Mouse (Mus musculus): ENCODE measurements around the gene Ptprr. TPM values are rescaled to one million over a fixed set of nuclear protein-coding genes. Genes with fewer than 3 reads are reported as not detected.

Ptprr gene
- total RNA-seq, 2 experiments from 2014 or later, result 0.71 to 1.0 TPM

GRCm38 (mm10) chr10:116259298-116259697, 241.3 kb downstream of the Ptprr start:
- intact Hi-C loops (cut with DNase I), result no loop called here
- DNase-seq, result no peak

GRCm38 (mm10) chr10:116260658-116261433, 242.8 kb downstream of the Ptprr start:
- intact Hi-C loops (cut with DNase I), result no loop called here
- no peak for DNase-seq

- intact Hi-C loops (cut with DNase I), result no loop called here
- no peak for DNase-seq
These were observed 243.5 kb downstream of the Ptprr start for GRCm38 (mm10) chr10:116261559-116261958.

GRCm38 (mm10) chr10:116264521-116264920, 246.5 kb downstream of the Ptprr start:
- intact Hi-C loops (cut with DNase I), result no loop called here
- DNase-seq, result no peak

GRCm38 (mm10) chr10:116266561-116267433, 248.8 kb downstream of the Ptprr start:
- peak in 1 of 2 experiments; percentile 20 for DNase-seq
- intact Hi-C loops (cut with DNase I), result no loop called here

- DNase-seq, result no peak
- intact Hi-C loops (cut with DNase I), result no loop called here
These were observed 249.4 kb downstream of the Ptprr start for GRCm38 (mm10) chr10:116267434-116267822.

GRCm38 (mm10) chr10:116268343-116268742, 250.3 kb downstream of the Ptprr start:
- intact Hi-C loops (cut with DNase I), result no loop called here

GRCm38 (mm10) chr10:116270646-116271469, 252.8 kb downstream of the Ptprr start:
- intact Hi-C loops (cut with DNase I), result no loop called here
- no peak for DNase-seq

More at GRCm38 (mm10) chr10:116268343-116268742, 250.3 kb downstream of the Ptprr start:
- no peak for DNase-seq

- DNase-seq, result no peak
- intact Hi-C loops (cut with DNase I), result no loop called here
These were observed 253.5 kb downstream of the Ptprr start for GRCm38 (mm10) chr10:116271470-116271915.

GRCm38 (mm10) chr10:116272156-116272555, 254.1 kb downstream of the Ptprr start:
- intact Hi-C loops (cut with DNase I), result no loop called here
- DNase-seq, result no peak

GRCm38 (mm10) chr10:116275280-116275679, 257.3 kb downstream of the Ptprr start, which contains the start of gene Ptprb:
TSS of gene Ptprb (plus strand) at chr10:116275523.
- intact Hi-C loops (cut with DNase I), result no loop called here
- DNase-seq, result no peak

GRCm38 (mm10) chr10:116286697-116287344, 268.8 kb downstream of the Ptprr start:
- no peak for DNase-seq
- intact Hi-C loops (cut with DNase I), result no loop called here

- no peak for DNase-seq
These were observed 270.1 kb downstream of the Ptprr start for GRCm38 (mm10) chr10:116288130-116288529.

GRCm38 (mm10) chr10:116290483-116290882, 272.5 kb downstream of the Ptprr start:
- intact Hi-C loops (cut with DNase I), result no loop called here
- no peak for DNase-seq

More at GRCm38 (mm10) chr10:116288130-116288529, 270.1 kb downstream of the Ptprr start:
- intact Hi-C loops (cut with DNase I), result no loop called here

- DNase-seq, result no peak
- intact Hi-C loops (cut with DNase I), result no loop called here
These were observed 273.2 kb downstream of the Ptprr start for GRCm38 (mm10) chr10:116291153-116291755.

- no peak for DNase-seq
- intact Hi-C loops (cut with DNase I), result no loop called here
These were observed 278.4 kb downstream of the Ptprr start for GRCm38 (mm10) chr10:116296439-116296838.

GRCm38 (mm10) chr10:116297854-116298253, 279.8 kb downstream of the Ptprr start:
- DNase-seq, result no peak
- intact Hi-C loops (cut with DNase I), result no loop called here

- no peak for DNase-seq
- intact Hi-C loops (cut with DNase I), result loop anchor here (5.0 kb wide), 1 partner anchor 94 kb away; no protein-coding TSS in a partner anchor
These were observed 282.8 kb downstream of the Ptprr start for GRCm38 (mm10) chr10:116300824-116301223.

- DNase-seq, result peak; percentile 21 to 42
- intact Hi-C loops (cut with DNase I), result loop anchor here (5.0 kb wide), 1 partner anchor 94 kb away; no protein-coding TSS in a partner anchor
These were observed 283.2 kb downstream of the Ptprr start for GRCm38 (mm10) chr10:116301258-116301657.
